Mouse (Mus musculus): Measurements from ENCODE around the gene Batf2. TPM values are rescaled to one million over a fixed set of nuclear protein-coding genes. Genes with fewer than 3 reads are reported as not detected.
A peak's percentile ranks its signal among the peaks of the same experiment; 100 is the strongest.

Gene Batf2
- polyA plus RNA-seq, 1 experiment: 146 TPM

DNA sequence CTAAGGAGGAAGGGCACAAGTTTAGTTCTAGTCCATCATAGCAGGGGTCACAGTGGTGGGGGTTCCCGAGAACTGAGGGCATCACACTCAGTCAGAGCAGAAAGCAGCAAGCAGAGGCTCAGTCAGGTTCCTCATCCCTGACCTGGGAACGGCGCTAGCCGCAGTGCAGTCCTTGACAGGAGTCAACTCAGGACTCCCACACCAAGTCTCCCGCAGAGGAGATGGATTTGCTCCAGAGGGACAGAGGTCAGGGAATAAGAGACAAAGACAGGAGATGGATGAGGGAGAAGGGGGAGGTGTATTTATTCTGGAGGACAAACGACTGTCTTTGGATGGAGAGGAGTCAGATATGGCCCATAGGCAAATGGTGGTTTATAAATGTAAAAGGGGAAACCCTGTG lies 27.7 kb upstream of the Batf2 start:
- TF ChIP-seq CTCF (IDR thresholded peaks at IDR 0.05; ENCODE audit: extremely low read depth, insufficient read length, insufficient replicate concordance, low read depth, low read length): no peak
- TF ChIP-seq POLR2A (IDR thresholded peaks at IDR 0.05; ENCODE audit: low read depth, low read length): no peak
- Histone ChIP-seq H3K27me3 (ENCODE audit: control insufficient read depth, insufficient read depth, low read length) (no peaks in the 10 kb centered on the region), H3K36me3 (ENCODE audit: control insufficient read depth, insufficient read depth, low read length) (peaks cover 71% of the 10 kb centered on the region), H3K27ac (ENCODE audit: insufficient read depth, low read depth, low read length) (no peak overlapping the region), H3K4me1 (ENCODE audit: control insufficient read depth, insufficient read depth, insufficient read length, low read length) (peaks cover 6% of the 10 kb centered on the region; the same call in 1 of the 2 replicates), H3K4me3 (ENCODE audit: low read depth, low read length) (no peak overlapping the region)
- 57% methylated on average over 6 of the region's 6 CpGs for WGBS

DNA sequence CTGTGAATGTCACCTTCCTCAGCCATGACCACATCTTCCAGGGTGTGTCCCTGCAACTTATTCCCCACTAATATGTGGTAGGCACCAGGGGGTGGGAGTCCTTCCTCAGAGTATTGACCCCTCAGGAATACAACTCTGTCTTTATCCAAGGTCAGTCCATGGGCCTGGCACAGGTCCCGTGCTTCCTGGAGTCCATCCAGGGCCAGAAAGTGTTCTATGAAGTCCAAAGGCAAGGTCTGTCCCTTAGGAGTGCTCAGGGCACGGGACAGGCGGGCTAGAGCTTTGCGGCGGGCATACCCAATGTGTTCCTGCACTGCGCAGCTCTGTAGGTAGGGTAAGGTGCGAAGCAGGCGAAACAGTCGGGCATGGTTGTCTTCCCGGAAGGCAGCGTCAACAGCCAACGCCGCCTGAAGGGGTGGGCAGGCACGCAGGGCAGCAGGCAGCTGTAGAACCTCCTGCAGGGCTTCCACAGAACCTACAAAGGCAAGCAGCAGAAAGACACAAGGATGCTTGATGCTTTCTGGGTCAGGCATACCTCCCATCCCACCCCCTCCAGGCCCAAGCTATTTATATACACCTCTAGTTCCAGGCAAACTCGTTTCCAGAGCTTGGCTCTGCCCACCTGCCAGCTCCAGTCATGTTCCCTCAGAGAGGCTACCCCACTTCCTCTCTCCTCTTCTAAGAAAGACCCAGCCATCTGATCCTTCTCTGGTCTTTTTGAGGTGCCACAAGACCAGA lies 24.5 kb upstream of the Batf2 start:
- no peak overlapping the region for H3K27ac ChIP-seq (ENCODE audit: insufficient read depth, low read depth, low read length)
- no peaks in the 10 kb centered on the region for H3K27me3 ChIP-seq (ENCODE audit: control insufficient read depth, insufficient read depth, low read length)
- TF ChIP-seq POLR2A (IDR thresholded peaks at IDR 0.05; ENCODE audit: low read depth, low read length) (no peak), CTCF (IDR thresholded peaks at IDR 0.05; ENCODE audit: extremely low read depth, insufficient read length, insufficient replicate concordance, low read depth, low read length) (no peak)
- H3K4me3 ChIP-seq (ENCODE audit: low read depth, low read length): no peak overlapping the region
- peaks cover 16% of the 10 kb centered on the region; the same call in 1 of the 2 replicates for H3K4me1 ChIP-seq (ENCODE audit: control insufficient read depth, insufficient read depth, insufficient read length, low read length)
- 81% methylated on average over 15 of the region's 15 CpGs for WGBS
- peaks cover 52% of the 10 kb centered on the region for H3K36me3 ChIP-seq (ENCODE audit: control insufficient read depth, insufficient read depth, low read length)

DNA sequence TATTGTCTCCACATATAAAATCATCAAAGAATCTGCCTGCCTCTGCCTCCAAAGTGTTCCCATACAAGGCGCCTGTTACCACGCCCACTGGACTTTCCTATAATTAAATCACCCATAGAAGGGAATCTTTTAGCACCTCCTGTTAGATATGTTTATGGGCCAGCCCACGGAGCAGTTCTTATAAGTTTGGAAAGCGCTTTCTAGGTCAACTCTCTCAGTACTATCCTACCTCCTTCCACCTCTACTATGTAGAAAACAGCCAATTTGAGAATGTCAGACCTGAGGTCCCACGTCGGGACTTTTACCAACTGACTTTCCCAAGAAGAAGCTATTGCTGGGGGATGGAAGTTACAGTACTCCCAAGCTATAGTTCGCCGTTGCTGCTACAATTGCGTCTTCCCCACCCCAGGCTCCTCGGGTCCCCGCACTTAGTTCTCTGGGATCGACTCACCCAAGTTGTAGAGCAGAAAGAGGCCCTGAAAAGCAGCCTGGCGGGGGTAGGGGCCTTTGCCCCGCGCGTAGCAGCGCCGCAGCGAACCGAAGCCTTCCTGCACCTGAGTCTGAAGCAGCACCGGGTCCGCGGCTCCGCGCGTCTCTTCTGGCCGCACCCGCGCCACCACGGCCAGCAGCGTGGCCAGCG lies 23.3 kb upstream of the Batf2 start:
- Histone ChIP-seq H3K4me1 (ENCODE audit: control insufficient read depth, insufficient read depth, insufficient read length, low read length) (peaks cover 22% of the 10 kb centered on the region), H3K27ac (ENCODE audit: insufficient read depth, low read depth, low read length) (peak overlapping the region; percentile 83), H3K36me3 (ENCODE audit: control insufficient read depth, insufficient read depth, low read length) (peaks cover 41% of the 10 kb centered on the region), H3K4me3 (ENCODE audit: low read depth, low read length) (peak overlapping the region; percentile 73), H3K27me3 (ENCODE audit: control insufficient read depth, insufficient read depth, low read length) (no peaks in the 10 kb centered on the region)
- WGBS: 2% methylated on average over 32 of the region's 32 CpGs
- TF ChIP-seq POLR2A (IDR thresholded peaks at IDR 0.05; ENCODE audit: low read depth, low read length): no peak; the same call in 1 of the 2 replicates
- no peak for TF ChIP-seq CTCF (IDR thresholded peaks at IDR 0.05; ENCODE audit: extremely low read depth, insufficient read length, insufficient replicate concordance, low read depth, low read length)

DNA sequence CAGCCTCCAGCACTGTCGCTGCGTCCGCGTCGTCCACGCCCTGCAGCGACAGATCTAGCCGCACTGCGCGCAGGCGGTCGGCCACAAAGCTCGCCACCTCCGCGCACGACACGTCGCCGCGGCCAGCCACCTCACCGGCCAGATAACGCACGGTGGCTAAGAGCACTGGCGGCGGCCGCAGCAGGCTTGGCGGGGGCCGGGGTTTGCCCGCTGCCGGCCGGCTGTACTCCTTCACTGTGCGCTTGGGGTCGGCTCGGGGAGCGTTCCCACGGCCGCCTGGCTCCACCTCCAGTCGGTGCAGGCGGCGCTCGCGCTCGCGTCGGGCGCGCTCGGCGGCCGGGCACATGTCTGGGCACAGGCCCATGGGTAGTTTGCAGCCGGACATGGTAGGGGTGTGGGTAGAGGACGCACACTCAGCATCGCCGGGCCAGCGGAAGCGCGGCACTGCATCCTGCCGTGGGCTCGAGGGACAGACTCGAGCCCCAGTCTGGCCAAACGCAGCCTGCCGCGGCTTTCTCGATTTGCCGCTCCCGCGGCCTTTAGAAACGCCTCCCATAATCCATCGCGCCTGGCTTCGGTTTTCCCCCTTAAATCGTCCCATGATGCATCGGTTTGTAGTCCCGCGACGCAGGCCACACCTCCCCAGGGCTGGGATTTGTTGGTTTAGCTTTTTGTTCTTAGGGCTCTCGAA lies 22.7 kb upstream of the Batf2 start, which contains the start of gene Sac3d1:
Gene Sac3d1 (minus strand): TSS at position 665 of the 691 bp plus-strand sequence.
- under 1% methylated on average over 77 of the region's 77 CpGs for WGBS
- TF ChIP-seq CTCF (IDR thresholded peaks at IDR 0.05; ENCODE audit: extremely low read depth, insufficient read length, insufficient replicate concordance, low read depth, low read length) (no peak), POLR2A (IDR thresholded peaks at IDR 0.05; ENCODE audit: low read depth, low read length) (peak; percentile 44)
- peak within 1 kb of the TSS; percentile 73 for H3K4me3 ChIP-seq (ENCODE audit: low read depth, low read length)

DNA sequence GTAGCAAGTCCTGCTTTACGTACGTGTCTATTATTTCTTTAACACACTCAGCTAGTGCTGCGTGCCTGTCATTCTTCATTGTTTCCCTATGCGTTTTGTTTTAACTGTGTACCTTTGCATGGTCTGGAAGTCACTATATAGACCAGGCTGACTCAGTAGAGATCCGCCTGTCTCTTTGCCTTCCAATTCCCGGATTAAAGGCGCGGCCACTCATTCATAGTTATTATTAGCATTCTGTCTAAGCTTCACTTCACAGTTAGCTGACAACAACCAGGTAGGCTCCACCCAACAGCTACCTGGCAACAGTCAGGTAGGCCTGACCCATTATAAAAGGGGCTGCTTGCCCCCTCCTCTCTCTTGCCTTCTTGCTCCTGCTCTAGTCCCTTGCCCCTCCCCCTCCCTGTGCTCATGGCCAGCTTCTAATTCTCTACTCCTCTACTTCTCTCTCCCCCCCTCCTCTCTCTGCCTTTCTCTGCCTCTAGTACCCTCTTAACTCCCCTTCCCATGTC lies 22.1 kb upstream of the Batf2 start:
- peaks cover 30% of the 10 kb centered on the region for H3K36me3 ChIP-seq (ENCODE audit: control insufficient read depth, insufficient read depth, low read length)
- no peak for TF ChIP-seq POLR2A (IDR thresholded peaks at IDR 0.05; ENCODE audit: low read depth, low read length)
- TF ChIP-seq CTCF (IDR thresholded peaks at IDR 0.05; ENCODE audit: extremely low read depth, insufficient read length, insufficient replicate concordance, low read depth, low read length): no peak
- peak overlapping the region; percentile 73; the same call in 1 of the 2 replicates for H3K4me3 ChIP-seq (ENCODE audit: low read depth, low read length)
- peaks cover 27% of the 10 kb centered on the region for H3K4me1 ChIP-seq (ENCODE audit: control insufficient read depth, insufficient read depth, insufficient read length, low read length)
- H3K27me3 ChIP-seq (ENCODE audit: control insufficient read depth, insufficient read depth, low read length): no peaks in the 10 kb centered on the region
- H3K27ac ChIP-seq (ENCODE audit: insufficient read depth, low read depth, low read length): peak overlapping the region; percentile 28
- WGBS: under 1% methylated on average over 8 of the region's 8 CpGs

More for the DNA sequence above, 22.7 kb upstream of the Batf2 start, which contains the start of gene Sac3d1:
- peaks cover 35% of the 10 kb centered on the region for H3K36me3 ChIP-seq (ENCODE audit: control insufficient read depth, insufficient read depth, low read length)
- no peaks in the 10 kb centered on the region for H3K27me3 ChIP-seq (ENCODE audit: control insufficient read depth, insufficient read depth, low read length)
- peak within 1 kb of the TSS; percentile 83 for H3K27ac ChIP-seq (ENCODE audit: insufficient read depth, low read depth, low read length)
- peaks cover 24% of the 10 kb centered on the region for H3K4me1 ChIP-seq (ENCODE audit: control insufficient read depth, insufficient read depth, insufficient read length, low read length)

DNA sequence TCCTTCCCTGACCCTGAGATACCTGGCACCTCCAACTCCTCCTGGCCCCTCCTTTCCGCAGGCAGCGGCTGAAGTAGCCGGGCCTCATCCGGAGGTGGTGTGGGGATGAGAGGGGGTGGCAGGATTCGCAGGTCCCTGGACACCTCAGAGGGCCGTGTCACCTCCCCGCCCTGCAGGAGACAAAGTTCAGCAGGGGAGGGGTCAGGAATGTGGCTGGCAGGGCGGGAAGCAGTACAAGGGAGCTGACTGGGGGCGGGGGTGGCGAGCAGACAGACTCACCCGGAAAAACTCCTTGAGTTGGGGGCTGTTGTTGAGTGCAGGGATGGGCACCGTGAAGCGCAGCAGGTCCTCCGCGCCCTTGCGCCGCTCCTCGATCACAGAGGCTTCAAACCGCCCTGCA lies 19.0 kb upstream of the Batf2 start:
- Histone ChIP-seq H3K36me3 (ENCODE audit: control insufficient read depth, insufficient read depth, low read length) (peaks cover 2% of the 10 kb centered on the region; the same call in 1 of the 2 replicates), H3K27me3 (ENCODE audit: control insufficient read depth, insufficient read depth, low read length) (no peaks in the 10 kb centered on the region), H3K4me1 (ENCODE audit: control insufficient read depth, insufficient read depth, insufficient read length, low read length) (peaks cover 25% of the 10 kb centered on the region), H3K4me3 (ENCODE audit: low read depth, low read length) (no peak overlapping the region), H3K27ac (ENCODE audit: insufficient read depth, low read depth, low read length) (no peak overlapping the region)
- 55% methylated on average over 19 of the region's 19 CpGs for WGBS
- TF ChIP-seq CTCF (IDR thresholded peaks at IDR 0.05; ENCODE audit: extremely low read depth, insufficient read length, insufficient replicate concordance, low read depth, low read length): no peak
- no peak for TF ChIP-seq POLR2A (IDR thresholded peaks at IDR 0.05; ENCODE audit: low read depth, low read length)

Measured in small intestine, adult 2 months (tissue).